Mouse (Mus musculus) Patski (cell line): ENCODE results near the gene Kif5c. TPM values are rescaled to one million over a fixed set of nuclear protein-coding genes. Genes with fewer than 3 reads are reported as not detected.

Experiments
- ATAC-seq: fragments of 100-300 bp; one replicate; pipeline ENCODE4 v1.8.0; 2021
- CTCF ChIA-PET: fragments of 350-600 bp; sonication (Branson Sonifier 250); formaldehyde crosslinking; loops from one replicate; lab custom pipeline; 2022; ENCODE audit warnings: inconsistent platforms; lab: Charles Lee
- POLR2A ChIA-PET: fragments of 350-600 bp; sonication (Branson Sonifier 250); formaldehyde crosslinking; loops from one replicate; lab custom pipeline; 2022; ENCODE audit warnings: antibody characterized with exemption, inconsistent platforms; lab: Charles Lee
- DNase-seq: peaks from one replicate; pipeline ENCODE4 v3.0.0-alpha.2; 2011; ENCODE audit warnings: low read depth, low spot score
- H3K27me3 ChIP-seq: fragments of 371-371 bp; one replicate; pipeline ENCODE4 v1.5.1; 2021
- CTCF ChIP-seq: fragments of 100-300 bp; IDR thresholded peaks from one replicate; pipeline ENCODE4 v1.5.1; 2021
- in situ Hi-C: fragments of 300-500 bp; cut with MboI; formaldehyde crosslinking; loops from 3 replicates; pipeline ENCODE4 v1.11.1; 2018; ENCODE audit warnings: low pct_unique_long_range_greater_than_20kb, mixed read lengths
- polyA plus RNA-seq: library from polyadenylated mRNA; unstranded; gene quantifications from one replicate; pipeline ENCODE4 v1.2.3, GENCODE M21; 2021

The Kif5c gene
- polyA plus RNA-seq, 1 experiment from 2014 or later: 10.6 TPM

- H3K27me3 ChIP-seq: no peaks in the 10 kb centered on the region
- no peak for TF ChIP-seq CTCF
- ChIA-PET POLR2A (no interaction called here), CTCF (no interaction called here)
- no peak for ATAC-seq
- in situ Hi-C loops: loop anchor here (5.0 kb wide), 1 partner anchor 168 kb away; the partner anchor contains the start of gene Epc2
- no peak for DNase-seq
Measured at GRCm38 (mm10) chr2:49620626-49621117, 1.6 kb downstream of the Kif5c start.

- no peak for TF ChIP-seq CTCF
- ChIA-PET CTCF (interaction anchor here (0.7 kb wide), 1 partner anchor 248 kb away, joined by 4 read pairs; no protein-coding TSS in a partner anchor), POLR2A (no interaction called here)
- H3K27me3 ChIP-seq: no peaks in the 10 kb centered on the region
- in situ Hi-C loops: loop anchor here (5.0 kb wide), 1 partner anchor 169 kb away; the partner anchor contains the start of gene Epc2
- ATAC-seq: no peak
- DNase-seq: no peak
Measured at GRCm38 (mm10) chr2:49621234-49621633, 2.1 kb downstream of the Kif5c start.

GRCm38 (mm10) chr2:49625581-49625980 lies 6.5 kb downstream of the Kif5c start:
- TF ChIP-seq CTCF: no peak
- ATAC-seq (no peak), DNase-seq (no peak)
- CTCF ChIA-PET: interaction anchor here (1.2 kb wide), 1 partner anchor 42 kb away, joined by 3 read pairs; no protein-coding TSS in a partner anchor
- in situ Hi-C loops: loop anchor here (5.0 kb wide), 1 partner anchor 87 kb away; no protein-coding TSS in a partner anchor
- H3K27me3 ChIP-seq: no peaks in the 10 kb centered on the region
- POLR2A ChIA-PET: no interaction called here

GRCm38 (mm10) chr2:49627611-49628010 lies 8.5 kb downstream of the Kif5c start:
- in situ Hi-C loops: loop anchor here (5.0 kb wide), 1 partner anchor 85 kb away; no protein-coding TSS in a partner anchor
- H3K27me3 ChIP-seq: no peaks in the 10 kb centered on the region
- ChIA-PET CTCF (interaction anchor here (1.7 kb wide), 1 partner anchor 49 kb away, joined by 3 read pairs; no protein-coding TSS in a partner anchor), POLR2A (no interaction called here)
- ATAC-seq (no peak), DNase-seq (no peak)
- no peak for TF ChIP-seq CTCF

GRCm38 (mm10) chr2:49628094-49628705 lies 9.1 kb downstream of the Kif5c start:
- TF ChIP-seq CTCF: no peak
- POLR2A ChIA-PET: no interaction called here
- DNase-seq (no peak), ATAC-seq (no peak)
- H3K27me3 ChIP-seq: no peaks in the 10 kb centered on the region
- in situ Hi-C loops: loop anchor here (5.0 kb wide), 1 partner anchor 84 kb away; no protein-coding TSS in a partner anchor
- CTCF ChIA-PET: interaction anchor here (1.7 kb wide), 1 partner anchor 48 kb away, joined by 3 read pairs; no protein-coding TSS in a partner anchor

- TF ChIP-seq CTCF: no peak
- peak; percentile 30 for DNase-seq
- in situ Hi-C loops: loop anchor here (5.0 kb wide), 1 partner anchor 83 kb away; no protein-coding TSS in a partner anchor
- CTCF ChIA-PET: interaction anchor here (1.7 kb wide), 1 partner anchor 47 kb away, joined by 3 read pairs; no protein-coding TSS in a partner anchor
- peak; percentile 47 for ATAC-seq
- no peaks in the 10 kb centered on the region for H3K27me3 ChIP-seq
- POLR2A ChIA-PET: no interaction called here
Measured at GRCm38 (mm10) chr2:49629181-49629580, 10.1 kb downstream of the Kif5c start.

GRCm38 (mm10) chr2:49630636-49631035 lies 11.5 kb downstream of the Kif5c start:
- ATAC-seq (no peak), DNase-seq (no peak)
- ChIA-PET POLR2A (no interaction called here), CTCF (interaction anchor here (1.0 to 1.2 kb wide), 2 partner anchors 24 to 82 kb away, joined by 3 to 4 read pairs; no protein-coding TSS in a partner anchor)
- no peaks in the 10 kb centered on the region for H3K27me3 ChIP-seq
- no peak for TF ChIP-seq CTCF
- in situ Hi-C loops: no loop called here

- ChIA-PET POLR2A (no interaction called here), CTCF (no interaction called here)
- in situ Hi-C loops: no loop called here
- DNase-seq (no peak), ATAC-seq (no peak)
- TF ChIP-seq CTCF: no peak
- H3K27me3 ChIP-seq: no peaks in the 10 kb centered on the region
Measured at GRCm38 (mm10) chr2:49633231-49633630, 14.1 kb downstream of the Kif5c start.

GRCm38 (mm10) chr2:49642761-49643160 lies 23.7 kb downstream of the Kif5c start:
- DNase-seq (no peak), ATAC-seq (no peak)
- in situ Hi-C loops: no loop called here
- no peak for TF ChIP-seq CTCF
- POLR2A ChIA-PET: no interaction called here
- CTCF ChIA-PET: interaction anchor here (1.4 kb wide), 1 partner anchor 15 kb away, joined by 4 read pairs; no protein-coding TSS in a partner anchor
- H3K27me3 ChIP-seq: no peaks in the 10 kb centered on the region

- TF ChIP-seq CTCF: no peak
- CTCF ChIA-PET: interaction anchor here (1.6 kb wide), 1 partner anchor 10 kb away, joined by 5 read pairs; no protein-coding TSS in a partner anchor
- no peaks in the 10 kb centered on the region for H3K27me3 ChIP-seq
- ATAC-seq: no peak
- POLR2A ChIA-PET: no interaction called here
- no peak for DNase-seq
- in situ Hi-C loops: no loop called here
Measured at GRCm38 (mm10) chr2:49643756-49644155, 24.7 kb downstream of the Kif5c start.

GRCm38 (mm10) chr2:49647591-49647990 lies 28.5 kb downstream of the Kif5c start:
- no peak for ATAC-seq
- TF ChIP-seq CTCF: no peak
- ChIA-PET POLR2A (no interaction called here), CTCF (no interaction called here)
- in situ Hi-C loops: no loop called here
- DNase-seq: no peak
- no peaks in the 10 kb centered on the region for H3K27me3 ChIP-seq
